Mouse (Mus musculus): ENCODE results near the gene Gfod1. TPM values are rescaled to one million over a fixed set of nuclear protein-coding genes. Genes with fewer than 3 reads are reported as not detected.

Gfod1 gene
- total and polyA plus RNA-seq, 3 experiments = 0.30 to 0.70 (median 0.36) TPM

DNA sequence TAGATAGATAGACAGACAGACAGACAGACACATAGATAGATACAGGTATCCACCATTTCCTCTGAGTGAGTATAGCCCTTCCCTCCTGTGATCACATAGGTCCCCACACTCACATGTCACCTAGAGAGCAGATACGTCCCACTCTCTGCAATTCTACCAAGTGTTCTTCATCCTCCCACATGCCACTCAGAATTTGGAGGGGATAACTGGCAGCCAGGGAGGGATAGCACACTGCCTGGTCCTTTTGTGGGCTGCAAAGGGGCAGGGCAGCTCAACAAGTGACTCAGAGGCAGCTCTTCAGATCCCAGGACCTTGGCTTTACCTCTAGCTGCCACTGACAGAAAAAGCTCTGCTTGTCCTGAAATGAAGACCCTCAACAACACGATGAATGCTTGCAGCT lies 36.1 kb downstream of the Gfod1 start:
- Histone ChIP-seq H3K36me3 (replicated peaks in 1 of 2; ENCODE audit: control insufficient read depth in 1 of 2, insufficient read depth in 1 of 2, low read length in 1 of 2) (no peaks in the 10 kb centered on the region), H3K27ac (ENCODE audit: insufficient read depth, low read depth) (no peak overlapping the region), H3K4me2 (ENCODE audit: insufficient read depth, low read depth, poor library complexity, severe bottlenecking) (no peak overlapping the region), H3K4me1 (ENCODE audit: control insufficient read depth in 1 of 2, insufficient read depth in 2 of 2) (peaks cover 12 to 59% of the 10 kb centered on the region in 2 experiments), H3K9ac (ENCODE audit: insufficient read depth, low read depth) (no peak overlapping the region), H3K27me3 (replicated peaks) (no peaks in the 10 kb centered on the region), H3K79me2 (replicated peaks; ENCODE audit: control insufficient read depth, extremely low read depth, insufficient read depth, poor library complexity, severe bottlenecking) (no peaks in the 10 kb centered on the region), H3K4me3 (replicated peaks in 1 of 3; ENCODE audit: low read depth in 2 of 3, low read length in 2 of 3, poor library complexity in 1 of 3) (no peak overlapping the region), H3K9me3 (replicated peaks; ENCODE audit: low read length) (no peaks in the 10 kb centered on the region)
- DNase-seq (ENCODE audit: extremely low read depth) = no peak
- no peak for TF ChIP-seq USF2 (conservative IDR thresholded peaks at IDR 0.05; ENCODE audit: low read depth, low read length)
- TF ChIP-seq CHD1 (IDR thresholded peaks at IDR 0.05; ENCODE audit: low read depth, low read length) = no peak
- no peak for TF ChIP-seq USF1 (IDR thresholded peaks at IDR 0.05; ENCODE audit: low read depth, low read length)
- TF ChIP-seq JUND (conservative IDR thresholded peaks at IDR 0.05; ENCODE audit: low read depth, low read length) = no peak
- in situ Hi-C loops (cut with MboI; ENCODE audit: low pct_ligation_motif_present, low pct_unique_long_range_greater_than_20kb, low sequenced_read_pairs) (no loop called here), dilution Hi-C loops (cut with MboI; ENCODE audit: extremely low pct_ligation_motif_present, extremely low pct_unique_long_range_greater_than_20kb, low sequenced_read_pairs) (no loop called here)

DNA sequence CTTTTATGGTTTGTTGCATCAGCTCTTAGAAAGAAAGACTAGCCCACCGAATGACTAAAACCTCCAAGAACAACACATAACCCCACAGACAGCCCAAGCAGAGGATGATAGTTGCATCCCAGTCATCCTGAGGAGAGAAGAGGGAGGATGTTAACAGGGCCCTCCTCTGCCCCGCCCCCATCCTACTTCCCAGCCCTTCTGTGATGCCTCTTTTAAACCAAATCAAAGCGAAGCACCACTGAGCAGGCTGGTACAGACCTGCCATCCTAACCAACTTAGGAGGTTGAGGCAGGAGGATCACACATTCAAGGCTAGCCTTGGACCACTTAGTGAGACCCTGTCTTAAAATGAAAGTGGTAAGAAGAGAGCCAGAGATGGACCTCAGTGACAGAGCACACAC lies 36.8 kb downstream of the Gfod1 start:
- Histone ChIP-seq H3K79me2 (replicated peaks; ENCODE audit: control insufficient read depth, extremely low read depth, insufficient read depth, poor library complexity, severe bottlenecking) (no peaks in the 10 kb centered on the region), H3K4me1 (ENCODE audit: control insufficient read depth in 1 of 2, insufficient read depth in 2 of 2) (peaks cover 12 to 66% of the 10 kb centered on the region in 2 experiments), H3K4me2 (ENCODE audit: insufficient read depth, low read depth, poor library complexity, severe bottlenecking) (no peak overlapping the region), H3K9ac (ENCODE audit: insufficient read depth, low read depth) (no peak overlapping the region), H3K4me3 (replicated peaks in 1 of 3; ENCODE audit: low read depth in 2 of 3, low read length in 2 of 3, poor library complexity in 1 of 3) (no peak overlapping the region), H3K9me3 (replicated peaks; ENCODE audit: low read length) (no peaks in the 10 kb centered on the region), H3K36me3 (replicated peaks in 1 of 2; ENCODE audit: control insufficient read depth in 1 of 2, insufficient read depth in 1 of 2, low read length in 1 of 2) (no peaks in the 10 kb centered on the region), H3K27ac (ENCODE audit: insufficient read depth, low read depth) (no peak overlapping the region), H3K27me3 (replicated peaks) (no peaks in the 10 kb centered on the region)
- dilution Hi-C loops (cut with MboI; ENCODE audit: extremely low pct_ligation_motif_present, extremely low pct_unique_long_range_greater_than_20kb, low sequenced_read_pairs) = no loop called here
- DNase-seq (ENCODE audit: extremely low read depth) = no peak
- no peak for TF ChIP-seq CHD1 (IDR thresholded peaks at IDR 0.05; ENCODE audit: low read depth, low read length)
- no peak for TF ChIP-seq RCOR1 (conservative IDR thresholded peaks at IDR 0.05; ENCODE audit: low read depth, low read length)
- TF ChIP-seq USF1 (IDR thresholded peaks at IDR 0.05; ENCODE audit: low read depth, low read length) = no peak
- no peak for TF ChIP-seq E2F4 (IDR thresholded peaks at IDR 0.05; ENCODE audit: insufficient replicate concordance, low read depth, low read length)
- TF ChIP-seq GABPA (IDR thresholded peaks at IDR 0.05; ENCODE audit: insufficient replicate concordance, low read depth, low read length) = no peak
- no peak for TF ChIP-seq MAZ (IDR thresholded peaks at IDR 0.05; ENCODE audit: low read depth, low read length)
- in situ Hi-C loops (cut with MboI; ENCODE audit: low pct_ligation_motif_present, low pct_unique_long_range_greater_than_20kb, low sequenced_read_pairs) = no loop called here

DNA sequence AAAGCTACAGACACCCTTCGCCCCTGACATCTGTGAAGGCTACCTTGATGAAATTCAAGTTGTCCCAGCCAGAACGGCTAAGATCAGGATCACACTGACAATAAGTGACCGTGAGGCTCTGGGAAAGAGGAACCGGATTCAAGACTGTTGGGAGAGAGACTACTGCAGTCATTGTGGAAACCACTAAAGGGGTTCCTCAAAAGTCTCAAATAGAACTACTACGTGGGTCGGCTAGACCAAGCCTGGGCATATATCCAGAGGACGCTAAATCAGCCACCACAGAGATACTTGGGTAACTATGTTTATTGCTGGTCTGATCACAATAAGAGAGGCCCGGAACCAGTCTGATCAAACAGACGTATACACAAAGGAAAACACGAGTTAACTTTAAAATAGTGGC lies 37.6 kb downstream of the Gfod1 start:
- H3K4me3 ChIP-seq (replicated peaks in 1 of 3; ENCODE audit: low read depth in 2 of 3, low read length in 2 of 3, poor library complexity in 1 of 3) = no peak overlapping the region
- no peaks in the 10 kb centered on the region for H3K36me3 ChIP-seq (replicated peaks in 1 of 2; ENCODE audit: control insufficient read depth in 1 of 2, insufficient read depth in 1 of 2, low read length in 1 of 2)
- H3K9me3 ChIP-seq (replicated peaks; ENCODE audit: low read length) = no peaks in the 10 kb centered on the region
- TF ChIP-seq ZNF384 (IDR thresholded peaks at IDR 0.05; ENCODE audit: low read depth, low read length) (no peak), ZC3H11A (IDR thresholded peaks at IDR 0.05; ENCODE audit: low read depth, low read length) (no peak), ELF1 (IDR thresholded peaks at IDR 0.05; ENCODE audit: low read depth, low read length) (no peak), MXI1 (IDR thresholded peaks at IDR 0.05; ENCODE audit: low read depth, low read length) (no peak), GABPA (IDR thresholded peaks at IDR 0.05; ENCODE audit: insufficient replicate concordance, low read depth, low read length) (no peak), HCFC1 (IDR thresholded peaks at IDR 0.05; ENCODE audit: low read depth, low read length) (no peak), RCOR1 (conservative IDR thresholded peaks at IDR 0.05; ENCODE audit: low read depth, low read length) (no peak), KAT2A (IDR thresholded peaks at IDR 0.05; ENCODE audit: insufficient replicate concordance, low read length) (no peak), IRF4 (IDR thresholded peaks at IDR 0.05; ENCODE audit: low read depth, low read length) (no peak)
- no peak overlapping the region for H3K4me2 ChIP-seq (ENCODE audit: insufficient read depth, low read depth, poor library complexity, severe bottlenecking)
- DNase-seq (ENCODE audit: extremely low read depth) = no peak
- in situ Hi-C loops (cut with MboI; ENCODE audit: low pct_ligation_motif_present, low pct_unique_long_range_greater_than_20kb, low sequenced_read_pairs) = no loop called here
- H3K9ac ChIP-seq (ENCODE audit: insufficient read depth, low read depth) = no peak overlapping the region
- no peaks in the 10 kb centered on the region for H3K79me2 ChIP-seq (replicated peaks; ENCODE audit: control insufficient read depth, extremely low read depth, insufficient read depth, poor library complexity, severe bottlenecking)
- H3K27me3 ChIP-seq (replicated peaks) = no peaks in the 10 kb centered on the region
- no peak overlapping the region for H3K27ac ChIP-seq (ENCODE audit: insufficient read depth, low read depth)
- dilution Hi-C loops (cut with MboI; ENCODE audit: extremely low pct_ligation_motif_present, extremely low pct_unique_long_range_greater_than_20kb, low sequenced_read_pairs) = no loop called here
- peaks cover 16 to 73% of the 10 kb centered on the region in 2 experiments for H3K4me1 ChIP-seq (ENCODE audit: control insufficient read depth in 1 of 2, insufficient read depth in 2 of 2)
